Mouse (Mus musculus) 3134 (cell line): ENCODE results near the gene Icam1.
"Not testable (repeated sequence)": the region's sequence is repeated elsewhere in the genome, so short reads cannot be mapped to it uniquely, and the experiment has no call there.

Experiments
- DNase-seq: peaks from one replicate; pipeline ENCODE4 v3.0.0-alpha.2; 2011; ENCODE audit warnings: low spot score; ENCODE audit not compliant: insufficient read length; ENCODE audit errors: extremely low read depth

Gene Icam1

DNA sequence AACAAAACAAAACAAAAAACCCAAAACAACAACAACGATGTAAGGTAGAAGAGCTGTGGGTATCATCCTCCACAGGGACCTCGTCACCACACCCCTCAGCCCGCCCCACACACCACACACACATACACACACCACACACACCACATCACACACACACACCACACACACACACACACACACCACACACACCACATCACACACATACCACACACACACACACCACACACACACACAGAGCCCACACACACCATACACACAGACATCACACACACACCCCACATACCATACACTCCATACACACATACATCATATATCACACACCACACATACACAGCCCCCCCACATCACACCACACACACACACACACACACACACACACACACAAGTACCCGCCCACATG, 24.2 kb upstream of the Icam1 start:
- DNase-seq = no peak

DNA sequence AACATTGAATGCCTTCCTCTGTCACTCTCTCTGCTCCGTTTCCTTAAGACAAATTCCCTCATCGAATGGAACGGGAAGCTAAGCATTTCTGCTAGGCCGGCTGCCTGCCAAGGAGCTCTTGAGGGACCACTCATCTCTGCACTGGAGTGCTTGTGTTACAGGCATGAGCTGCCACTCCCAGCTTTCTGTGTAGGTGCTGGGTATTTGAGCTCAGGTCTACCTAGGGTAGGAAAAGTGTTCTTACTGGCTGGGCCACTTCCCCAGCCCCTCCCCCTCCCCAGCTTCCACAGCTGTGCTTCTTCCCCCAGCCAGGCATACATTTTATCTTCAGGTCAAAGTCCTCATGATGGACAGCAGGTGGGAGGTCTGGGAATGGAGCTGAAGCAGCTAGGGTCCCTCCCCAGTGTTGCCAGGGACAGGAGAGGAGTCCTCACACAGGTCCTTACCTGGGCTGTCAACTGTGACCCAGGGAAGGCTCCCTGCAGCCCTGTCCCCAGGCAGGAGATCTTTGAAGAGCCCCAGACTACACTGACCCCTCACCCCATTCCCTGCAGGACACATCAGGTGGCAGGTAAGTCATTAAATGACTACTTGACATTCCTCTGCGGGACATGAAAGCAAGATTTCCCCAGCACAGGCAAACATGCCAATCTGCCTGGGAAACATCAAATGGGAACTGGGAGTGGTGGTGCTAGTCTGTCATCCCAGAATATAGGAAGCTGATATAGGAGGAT, 22.5 kb upstream of the Icam1 start:
- no peak for DNase-seq

DNA sequence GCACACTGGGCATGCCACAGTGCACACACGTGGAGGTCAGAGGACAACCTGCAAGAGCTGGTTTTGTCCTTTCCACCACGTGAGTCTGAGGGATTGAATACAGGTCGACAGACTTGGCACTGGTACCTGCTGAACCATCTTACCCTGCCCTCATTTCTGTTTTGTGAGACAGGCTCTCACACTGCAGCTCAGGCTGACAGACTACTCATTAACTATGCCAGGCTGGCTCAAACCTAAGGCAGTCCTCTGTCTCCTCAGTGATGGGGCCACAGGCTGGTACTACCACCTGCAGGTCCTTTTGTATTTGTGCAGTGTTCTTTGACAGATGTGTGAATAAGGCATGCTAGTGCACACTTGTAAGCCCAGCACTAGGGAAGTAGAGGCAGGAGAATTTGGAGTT, 20.7 kb upstream of the Icam1 start:
- DNase-seq = no peak

DNA sequence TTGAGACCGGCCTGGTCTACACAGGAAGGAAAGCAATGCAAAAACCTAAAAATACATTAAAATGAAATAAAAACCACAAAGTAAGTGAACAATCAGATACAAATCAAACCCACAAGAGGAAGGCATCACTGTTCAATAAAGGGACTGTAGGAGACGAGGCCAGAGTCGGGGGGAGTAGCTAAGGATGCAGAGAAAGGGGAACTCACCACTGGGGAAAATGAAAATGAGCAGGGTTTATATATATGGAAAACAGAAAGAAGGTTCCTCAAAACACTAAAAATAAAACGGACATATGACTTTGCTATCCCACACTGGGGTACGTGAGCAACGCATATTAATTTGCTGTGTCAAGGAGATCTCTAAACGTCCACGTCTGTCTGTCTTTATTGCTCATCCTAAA, 18.7 kb upstream of the Icam1 start:
- no peak for DNase-seq

DNA sequence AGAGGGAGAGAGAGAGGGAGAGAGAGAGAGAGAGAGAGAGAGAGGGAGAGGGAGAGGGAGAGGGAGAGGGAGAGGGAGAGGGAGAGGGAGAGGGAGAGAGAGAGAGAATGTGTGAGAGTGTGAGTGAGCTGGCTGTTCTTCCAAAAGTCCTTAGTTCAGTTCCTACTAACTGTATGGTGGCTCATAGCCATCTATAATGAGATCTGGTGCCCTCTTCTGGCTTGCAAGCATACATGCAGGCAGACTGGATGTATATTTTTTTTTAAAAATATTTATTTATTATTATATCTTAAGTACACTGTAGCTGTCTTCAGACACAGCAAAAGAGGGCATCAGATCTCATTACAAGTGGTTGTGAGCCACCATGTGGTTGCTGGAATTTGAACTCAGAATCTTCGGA, 17.4 kb upstream of the Icam1 start:
- not testable (repeated sequence) for DNase-seq

DNA sequence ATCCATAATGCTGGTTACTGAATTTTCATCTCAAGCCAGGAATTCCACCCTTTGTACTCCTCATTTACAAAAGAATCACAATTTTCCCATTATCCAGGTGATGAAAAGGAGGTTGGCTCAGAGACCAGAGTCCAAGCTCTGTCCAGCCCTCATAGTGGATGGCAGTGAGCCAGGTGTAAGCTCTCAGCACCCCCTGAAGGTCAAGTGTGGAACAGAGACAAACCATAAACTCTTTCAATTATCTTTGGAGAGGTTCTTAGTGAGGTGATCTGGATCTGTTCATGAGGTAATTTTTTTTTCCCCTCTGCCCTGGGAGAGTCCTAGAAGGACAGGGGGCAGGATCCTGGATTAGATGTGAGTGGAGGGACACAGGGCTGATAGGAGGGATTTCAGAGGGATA, 15.0 kb upstream of the Icam1 start:
- DNase-seq = no peak

DNA sequence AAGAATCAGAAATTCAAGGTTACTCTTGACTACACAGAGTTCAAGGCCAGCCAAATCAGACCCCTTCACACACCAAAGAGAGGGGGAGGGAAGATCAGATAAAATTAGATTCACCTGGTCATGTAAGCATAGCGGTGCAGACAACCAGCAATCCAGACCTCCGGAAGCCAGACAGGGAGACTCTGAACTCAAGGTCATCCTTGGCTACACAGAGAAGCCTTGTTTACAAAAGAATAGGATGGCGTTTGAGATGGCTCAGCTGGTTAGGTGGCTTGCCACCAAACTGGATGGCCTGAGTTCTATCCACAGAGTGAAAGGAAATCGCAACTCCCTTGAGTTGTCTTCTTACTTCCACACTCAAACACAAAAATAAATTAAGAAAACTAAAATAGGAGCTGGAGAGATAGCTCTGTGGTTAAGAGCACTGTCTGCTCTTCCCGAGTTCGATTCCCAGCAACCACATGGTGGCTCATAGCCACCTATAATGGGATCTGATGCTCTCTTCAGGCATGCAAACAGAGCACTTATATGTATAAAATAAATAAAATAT, 14.1 kb upstream of the Icam1 start:
- DNase-seq = no peak

DNA sequence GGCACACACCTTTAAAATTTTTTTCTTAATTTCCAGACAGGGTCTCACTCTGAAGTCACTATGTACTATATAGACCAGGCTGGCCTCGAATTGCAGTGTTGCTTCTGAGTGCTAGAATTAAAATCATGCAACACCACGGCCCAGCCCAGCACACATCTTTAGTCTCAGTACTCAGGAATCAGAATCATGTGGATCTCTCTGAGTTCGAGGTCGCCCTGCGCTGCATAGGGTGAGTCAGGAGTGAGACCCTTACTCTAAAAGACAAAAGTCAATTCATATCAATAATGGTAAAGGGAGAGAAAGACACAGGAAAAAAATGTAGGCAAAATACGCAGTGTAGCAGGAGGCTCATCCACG, 13.5 kb upstream of the Icam1 start:
- DNase-seq = no peak

DNA sequence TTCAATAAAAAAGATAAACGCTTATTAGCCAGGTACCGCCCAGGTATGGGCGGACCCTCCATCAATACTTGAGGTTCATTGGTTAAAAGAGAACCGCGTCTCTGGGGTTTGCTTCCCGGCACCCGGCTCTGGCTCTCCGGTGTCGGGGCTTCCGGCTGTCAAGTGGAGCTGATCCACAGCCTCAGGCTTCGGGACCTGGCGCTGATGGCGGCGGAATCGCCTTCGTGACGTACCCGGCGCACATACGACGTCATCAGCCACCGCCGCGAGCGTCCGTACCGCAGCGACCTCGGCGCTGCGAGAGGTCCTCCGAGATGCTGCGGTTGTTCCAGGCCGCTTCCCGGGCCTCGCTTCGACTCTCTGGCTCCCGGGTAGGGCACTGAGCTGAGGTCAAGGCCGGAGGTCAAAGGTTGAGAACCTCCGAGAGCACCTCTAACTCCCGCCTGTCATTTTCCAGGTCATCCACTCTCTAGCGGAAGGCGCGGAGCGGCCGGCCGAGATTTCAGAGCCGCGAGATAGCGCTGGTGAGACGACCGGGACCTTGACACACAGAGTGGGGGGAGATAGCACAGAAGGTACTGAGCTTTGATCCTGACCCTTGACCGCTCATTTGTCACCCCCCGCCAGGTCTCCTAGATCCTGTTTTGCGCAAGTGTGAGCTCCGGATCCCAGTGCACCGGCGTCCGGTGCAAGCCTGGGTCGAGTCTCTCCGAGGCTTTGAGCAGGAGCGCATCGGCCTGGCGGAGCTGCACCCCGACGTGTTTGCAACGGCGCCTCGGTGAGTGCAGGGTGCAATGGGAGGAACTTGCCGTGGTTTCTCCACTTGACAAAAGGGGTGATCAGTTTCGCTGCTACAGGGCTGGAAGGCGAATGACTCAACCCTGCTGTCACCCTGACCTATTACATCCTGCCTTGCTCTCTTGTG, 12.9 kb upstream of the Icam1 start, which contains the start of gene Mrpl4:
Gene Mrpl4, plus strand, starts transcription at position 112 of the 925 bp plus-strand sequence.
- peak; percentile 89 for DNase-seq

DNA sequence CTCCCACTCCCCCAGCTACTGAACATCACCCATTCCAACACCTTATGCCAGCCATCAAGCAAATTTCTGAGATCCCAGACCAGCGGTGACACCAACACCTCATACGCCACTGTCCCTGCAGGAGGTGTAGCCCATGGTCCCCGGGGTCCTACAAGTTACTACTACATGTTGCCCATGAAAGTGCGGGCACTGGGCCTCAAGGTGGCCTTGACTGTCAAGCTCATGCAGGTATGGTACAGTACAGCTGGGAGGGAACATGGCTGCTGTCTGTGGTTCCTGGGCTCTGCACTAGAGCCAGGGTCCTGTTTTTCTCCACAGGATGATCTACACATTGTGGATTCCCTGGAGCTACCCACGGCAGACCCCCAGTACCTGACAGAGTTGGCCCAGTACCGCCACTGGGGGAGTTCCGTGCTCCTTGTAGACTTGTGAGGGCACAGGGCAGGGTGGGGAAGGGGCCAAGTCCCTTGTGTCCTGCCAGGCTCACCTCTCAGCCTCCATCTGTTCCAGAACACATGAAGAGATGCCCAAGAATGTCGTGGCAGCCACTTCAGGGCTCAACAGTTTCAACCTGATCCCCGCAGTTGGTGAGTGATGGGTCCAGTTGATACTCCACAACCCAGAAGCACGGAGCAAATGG, 8.4 kb upstream of the Icam1 start:
- no peak for DNase-seq

DNA sequence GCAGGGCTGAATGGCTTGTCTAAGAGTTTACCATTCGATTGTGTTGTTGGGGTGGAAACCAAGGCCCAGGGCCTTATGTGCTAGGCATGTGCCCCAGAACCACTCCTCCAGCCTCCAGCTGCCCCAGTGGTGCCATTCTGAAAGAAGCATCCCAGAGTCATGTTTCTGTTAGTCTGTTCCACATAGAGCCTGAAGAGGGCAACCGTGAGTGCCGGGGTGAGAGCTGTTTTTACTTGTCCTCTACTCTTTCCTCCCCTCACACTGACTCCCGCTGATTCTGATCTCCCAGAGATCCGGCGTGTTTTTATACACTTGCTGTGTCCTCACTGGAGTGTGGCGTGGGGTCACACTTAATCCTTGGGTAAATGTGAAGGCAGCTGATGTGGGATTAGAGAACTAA, 7.8 kb upstream of the Icam1 start:
- DNase-seq = no peak

DNA sequence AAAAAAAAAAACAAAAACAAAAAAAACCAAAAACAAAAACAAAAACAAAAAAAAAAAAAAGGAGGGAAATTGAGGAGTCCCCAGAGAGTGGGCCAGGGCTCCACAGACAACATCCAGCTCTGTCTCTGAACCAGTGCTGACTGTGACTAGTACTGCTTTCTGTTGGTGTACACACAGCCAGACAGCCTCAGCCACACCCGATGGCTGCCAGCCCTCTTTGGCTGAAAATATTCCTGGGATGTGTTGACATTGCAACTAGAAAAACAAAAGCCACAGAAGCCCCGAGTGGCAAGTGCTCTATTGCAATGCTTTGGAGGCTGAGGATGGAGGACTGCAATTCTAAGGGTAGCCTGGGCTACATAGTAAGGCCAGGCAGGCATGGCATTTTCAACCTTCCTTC, 5.4 kb upstream of the Icam1 start:
- DNase-seq = no peak

DNA sequence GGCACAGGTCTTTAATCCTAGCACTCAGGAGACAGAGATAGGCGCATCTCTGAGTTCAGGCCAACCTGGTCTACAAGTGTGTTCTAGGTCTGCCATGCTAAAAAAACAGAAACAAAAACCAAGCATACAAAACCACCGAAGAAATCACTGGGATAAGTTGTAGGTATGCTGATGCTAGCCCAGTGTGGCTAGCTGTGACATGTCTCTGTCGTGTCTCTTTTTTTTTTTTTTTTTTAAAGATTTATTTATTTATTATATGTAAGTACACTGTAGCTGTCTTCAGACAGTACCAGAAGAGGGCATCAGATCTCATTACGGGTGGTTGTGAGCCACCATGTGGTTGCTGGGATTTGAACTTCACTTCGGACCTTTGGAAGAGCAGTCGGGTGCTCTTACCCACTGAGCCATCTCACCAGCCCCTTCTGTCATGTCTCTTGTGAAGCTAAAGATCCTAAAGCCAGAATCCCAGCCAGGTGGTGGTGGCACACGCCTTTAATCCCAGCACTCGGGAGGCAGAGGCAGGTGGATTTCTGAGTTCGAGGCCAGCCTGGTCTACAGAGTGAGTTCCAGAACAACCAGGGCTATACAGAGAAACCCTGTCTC, 4.7 kb upstream of the Icam1 start:
- not testable (repeated sequence) for DNase-seq

DNA sequence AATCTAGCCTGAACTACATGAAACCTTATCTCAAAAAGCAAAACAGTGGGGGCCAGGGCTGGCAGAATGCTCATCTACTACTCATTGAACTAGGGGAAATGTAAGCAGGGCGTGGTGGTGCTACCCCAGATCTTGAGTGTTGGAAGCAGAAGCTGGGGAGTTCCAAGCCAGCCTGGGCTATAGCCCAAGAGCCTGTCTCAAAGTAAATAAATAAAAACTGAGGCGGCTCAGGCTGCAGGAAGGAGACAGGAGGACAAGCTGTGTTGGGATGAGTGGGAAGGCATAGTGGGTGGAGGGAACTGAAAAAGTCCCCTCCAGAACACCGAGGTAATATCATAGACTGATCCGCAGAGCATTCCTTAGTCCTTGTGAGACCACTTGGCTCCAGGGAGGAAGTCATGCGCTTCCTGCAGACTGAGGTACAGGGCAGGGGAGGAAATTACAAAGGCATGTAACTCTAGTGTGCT, 3.9 kb upstream of the Icam1 start:
- DNase-seq = no peak

DNA sequence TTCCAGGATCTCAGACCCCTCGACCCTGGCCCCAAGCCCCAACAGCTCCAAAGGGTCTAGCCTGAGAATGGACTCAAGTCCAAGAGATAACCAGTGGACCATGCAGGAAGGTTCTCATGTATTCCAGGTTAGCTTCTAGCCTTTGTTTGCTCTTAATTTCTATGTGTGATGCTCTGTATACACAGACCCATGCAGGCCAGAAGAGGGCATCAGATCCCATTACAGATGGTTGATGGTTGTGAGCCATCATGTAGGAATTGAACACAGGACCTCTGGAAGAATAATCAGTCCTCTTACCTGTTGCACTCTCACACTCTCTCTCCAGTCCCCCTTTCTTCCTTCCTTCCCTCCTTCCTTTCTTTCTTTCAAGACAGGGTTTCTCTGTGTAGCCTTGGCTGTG, 3.4 kb upstream of the Icam1 start:
- no peak for DNase-seq

DNA sequence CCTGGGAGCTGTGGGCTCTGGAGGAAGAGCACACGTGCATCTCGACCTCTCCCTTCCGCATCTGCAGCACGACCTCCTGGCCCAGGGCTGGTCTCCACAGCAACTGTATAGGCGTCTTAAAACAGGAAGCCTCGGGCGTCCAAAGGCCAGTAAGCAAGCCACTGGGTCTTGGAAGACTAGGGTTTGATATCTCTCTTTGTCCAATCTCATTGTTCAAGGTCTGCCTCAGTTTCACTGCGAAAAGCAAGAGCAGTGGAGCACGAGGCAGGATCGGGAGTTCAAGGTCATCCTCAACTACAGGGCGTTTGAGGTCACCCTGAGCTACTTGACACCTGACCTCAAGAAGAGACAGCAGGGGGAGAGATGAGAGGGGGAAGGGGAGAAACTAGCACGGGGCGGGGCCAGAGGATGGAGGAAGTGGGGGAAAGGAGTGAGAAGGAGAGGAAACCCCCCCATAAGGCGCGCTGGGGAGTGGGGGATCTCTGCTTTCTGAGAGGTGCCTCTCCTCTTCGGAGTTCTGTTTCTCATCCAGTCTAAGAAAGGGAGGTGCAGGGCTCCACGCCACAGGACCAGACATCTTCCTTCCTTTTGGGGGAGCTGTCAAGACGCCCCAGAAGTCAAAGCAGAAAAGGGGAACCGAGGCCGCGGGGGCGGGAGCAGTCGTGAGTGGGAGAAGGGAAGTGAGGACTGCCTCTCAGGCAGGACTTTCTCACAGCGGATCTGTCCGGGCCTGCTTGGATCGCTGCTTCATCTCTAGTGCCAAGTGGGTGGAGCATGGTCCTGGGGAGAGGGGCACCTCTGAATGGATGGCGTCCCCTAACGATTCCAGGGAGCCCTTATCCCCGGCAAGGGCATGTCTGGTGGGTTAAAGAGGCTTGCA, 854 bp upstream of the Icam1 start:
- DNase-seq = no peak

DNA sequence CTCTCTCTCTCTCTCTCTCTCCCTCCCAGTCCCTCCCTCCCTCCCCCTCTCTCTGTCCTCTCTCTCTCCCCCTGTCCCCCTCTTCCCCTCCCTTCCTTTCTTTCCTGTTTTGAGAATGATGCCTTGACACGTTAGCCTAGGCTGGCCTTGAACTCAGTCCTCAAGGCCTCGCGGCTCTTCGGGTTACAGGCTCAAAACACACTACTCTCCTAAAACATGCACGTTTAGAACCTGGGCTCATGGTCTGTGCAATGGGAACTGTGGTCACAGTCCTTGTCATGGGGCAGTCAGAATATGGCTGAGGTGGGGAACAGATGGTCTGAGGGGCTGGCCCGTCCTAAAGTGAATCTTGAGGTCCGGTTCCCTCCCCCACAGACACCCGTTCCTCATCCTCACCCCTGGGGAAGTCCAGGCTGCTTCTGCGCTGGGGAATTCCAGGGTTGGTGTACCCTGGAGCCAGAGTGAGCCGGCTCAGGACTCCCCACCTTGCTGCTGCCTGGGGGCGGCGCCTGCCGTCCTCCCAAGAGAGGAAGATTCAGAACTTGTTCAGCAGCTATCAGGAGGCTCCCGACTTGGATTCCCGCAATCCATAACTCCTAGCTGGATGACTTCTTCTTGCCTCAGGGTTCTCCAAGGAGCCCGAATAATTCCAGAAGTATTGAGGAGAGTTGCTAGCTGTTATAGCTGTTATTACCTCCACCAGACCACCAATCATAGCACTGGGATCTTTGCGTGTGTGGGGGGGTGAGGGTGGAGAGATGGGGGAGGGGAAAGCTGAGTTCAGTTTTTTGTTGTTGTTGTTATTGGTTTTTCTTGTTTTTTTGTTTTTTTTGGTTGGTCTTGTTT, 769 bp downstream of the Icam1 start:
- DNase-seq = no peak

DNA sequence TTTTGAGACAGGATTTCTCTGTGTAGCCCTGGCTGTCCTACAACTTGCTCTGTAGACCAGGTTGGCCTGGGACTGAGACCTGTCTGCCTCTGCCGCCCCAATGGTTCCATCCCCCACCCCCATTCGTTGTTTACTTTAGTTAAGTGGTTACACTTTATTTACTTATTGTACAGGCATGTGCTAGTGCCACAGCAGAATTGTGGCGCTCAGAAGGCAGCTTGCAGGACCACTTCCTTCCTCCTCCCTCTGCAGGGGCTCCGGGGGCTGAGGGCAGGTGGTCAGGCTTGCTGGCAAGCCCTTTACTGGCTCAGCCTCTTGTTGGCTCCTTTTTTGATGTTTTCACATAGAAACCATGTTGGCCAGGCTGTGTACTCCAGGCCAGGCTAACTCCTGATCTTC, 1.4 kb downstream of the Icam1 start:
- no peak for DNase-seq

DNA sequence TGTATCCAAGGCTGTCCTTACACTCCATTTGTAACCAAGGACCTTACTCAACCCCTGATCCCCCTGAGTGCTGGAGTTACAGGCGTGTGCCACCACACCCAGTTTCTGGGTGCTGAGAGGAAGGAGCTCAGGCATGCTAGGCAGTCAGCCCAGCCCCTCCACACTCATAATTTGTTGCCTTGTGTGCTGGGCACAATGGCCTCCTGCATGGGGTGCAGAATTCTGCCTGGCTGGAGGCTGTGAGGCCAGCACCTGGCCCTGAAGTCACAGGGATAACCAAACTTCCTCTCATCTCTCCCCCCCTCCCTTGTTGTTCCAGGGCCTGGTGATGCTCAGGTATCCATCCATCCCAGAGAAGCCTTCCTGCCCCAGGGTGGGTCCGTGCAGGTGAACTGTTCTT, 2.8 kb downstream of the Icam1 start:
- no peak for DNase-seq
